Mouse (Mus musculus): ENCODE results near the gene Sftpa1. TPM values are rescaled to one million over a fixed set of nuclear protein-coding genes. Genes with fewer than 3 reads are reported as not detected.

Gene Sftpa1
- not detected for total RNA-seq (2021)

- intact Hi-C loops (cut with DNase I), result no loop called here
- no peak for DNase-seq
Measured at GRCm38 (mm10) chr14:41131540-41131939, at the start of gene Sftpa1. TSS of gene Sftpa1 (plus strand) at chr14:41131782.

DNA sequence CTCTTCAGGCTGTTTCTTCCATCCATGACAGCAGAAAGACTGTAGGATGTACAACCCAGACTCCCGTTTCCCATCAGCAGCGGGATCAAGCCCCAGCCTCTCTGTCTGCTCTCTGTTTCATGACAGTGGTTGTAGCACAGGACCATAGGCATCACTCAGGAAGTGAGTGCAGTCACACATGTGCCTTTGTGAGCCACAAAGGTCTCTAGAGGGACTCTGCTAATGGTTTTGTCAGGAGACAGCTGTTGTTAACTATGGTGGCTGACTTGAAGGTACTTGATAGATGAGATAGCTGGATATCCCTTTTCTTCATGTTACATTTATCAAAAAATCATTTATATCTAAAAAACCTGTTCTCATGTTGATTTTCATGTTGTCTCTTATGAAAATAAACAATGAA, 49.2 kb upstream of the Sftpa1 start:
- intact Hi-C loops (cut with DNase I), result no loop called here
- DNase-seq, result no peak

- intact Hi-C loops (cut with DNase I), result no loop called here
- DNase-seq, result no peak
Measured at GRCm38 (mm10) chr14:41087509-41087908, 44.1 kb upstream of the Sftpa1 start.

DNA sequence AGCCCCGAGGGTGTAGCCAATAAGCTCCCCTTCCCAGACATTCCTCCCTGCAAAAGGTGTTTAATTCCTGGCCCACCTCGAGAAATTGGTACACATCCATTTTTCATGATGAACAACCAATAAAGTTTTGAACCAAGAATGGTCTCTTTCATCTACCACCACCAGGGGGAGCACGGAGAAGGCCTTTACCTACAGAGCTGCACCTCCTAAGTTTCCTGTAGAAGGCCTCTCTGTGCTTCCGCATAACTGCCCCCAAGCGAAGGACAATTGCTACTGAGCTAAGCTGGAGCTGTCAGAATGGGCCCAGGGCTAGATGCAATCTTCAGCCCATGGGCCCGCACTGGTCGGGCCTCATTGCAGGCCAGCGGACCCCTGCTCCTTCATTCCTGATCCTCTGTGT, 40.8 kb upstream of the Sftpa1 start:
- DNase-seq, result peak; percentile 4
- intact Hi-C loops (cut with DNase I), result no loop called here

GRCm38 (mm10) chr14:41094114-41094513, 37.5 kb upstream of the Sftpa1 start:
- DNase-seq, result no peak
- intact Hi-C loops (cut with DNase I), result no loop called here

DNA sequence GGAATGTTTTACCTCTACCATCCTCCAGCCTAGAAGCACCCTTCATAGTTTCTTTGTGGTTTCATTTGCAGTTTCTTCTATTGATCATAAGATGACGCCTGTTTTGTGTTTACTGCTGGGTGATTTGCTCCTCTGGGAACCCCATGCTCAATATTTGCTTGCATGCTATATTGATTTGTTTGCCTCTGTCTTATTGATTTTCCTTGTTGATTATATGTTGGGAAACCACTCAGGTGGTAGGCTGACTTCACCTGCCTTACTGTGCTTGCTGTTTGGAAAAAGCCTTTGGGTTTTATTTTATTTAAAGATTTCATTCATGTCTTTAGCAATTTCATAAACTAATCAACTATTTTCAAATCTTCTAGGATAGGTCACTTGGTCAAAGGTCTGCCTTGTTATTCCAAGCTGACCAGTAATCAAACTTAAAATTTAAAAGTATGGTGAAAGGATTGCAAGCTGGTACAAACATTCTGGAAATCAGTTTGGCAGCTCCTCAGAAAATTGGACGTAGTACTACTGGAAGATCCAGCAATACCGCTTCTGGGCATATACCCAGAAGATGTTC, 35.2 kb upstream of the Sftpa1 start:
- no peak for DNase-seq
- intact Hi-C loops (cut with DNase I), result no loop called here

DNA sequence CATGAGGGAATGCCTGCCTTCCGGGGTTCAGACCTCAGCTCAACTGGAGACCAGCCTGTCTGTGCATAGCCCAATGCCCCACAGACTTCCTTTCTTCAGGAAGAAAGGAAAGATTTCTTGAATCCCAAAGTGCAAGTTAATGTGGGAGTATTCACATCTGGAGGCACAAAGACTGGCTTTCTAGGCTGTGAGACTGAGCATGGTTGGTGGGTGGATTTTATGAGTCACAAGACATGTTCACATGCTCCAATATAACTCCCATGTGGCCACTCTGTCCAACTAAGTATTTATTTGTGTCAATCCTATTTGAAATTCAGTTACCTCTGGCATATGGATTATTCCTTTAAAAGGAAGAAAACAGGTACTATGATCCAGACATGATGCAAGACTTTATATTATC, 32.9 kb upstream of the Sftpa1 start:
- intact Hi-C loops (cut with DNase I), result no loop called here
- no peak for DNase-seq

GRCm38 (mm10) chr14:41100712-41101111, 30.9 kb upstream of the Sftpa1 start:
- intact Hi-C loops (cut with DNase I), result no loop called here
- DNase-seq, result no peak

DNA sequence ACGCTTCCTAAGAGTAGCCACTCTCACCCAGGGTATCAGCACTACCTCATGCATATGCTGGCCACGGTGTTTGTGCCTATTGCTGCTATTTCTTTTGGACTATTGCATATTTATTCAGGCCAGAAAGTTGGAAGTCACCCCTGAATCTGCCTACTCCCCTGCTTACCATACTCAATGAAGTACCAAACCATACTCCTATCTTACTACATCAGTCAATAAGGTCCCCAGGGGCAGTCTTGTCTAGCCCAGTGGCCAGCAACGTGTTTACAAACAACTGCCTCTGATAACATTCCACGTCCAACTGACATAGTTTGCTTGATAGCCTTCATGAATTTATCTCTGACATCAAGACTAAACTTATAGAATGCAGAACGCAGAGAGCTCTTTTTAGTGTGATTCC, 30.3 kb upstream of the Sftpa1 start:
- no peak for DNase-seq
- intact Hi-C loops (cut with DNase I), result no loop called here

DNA sequence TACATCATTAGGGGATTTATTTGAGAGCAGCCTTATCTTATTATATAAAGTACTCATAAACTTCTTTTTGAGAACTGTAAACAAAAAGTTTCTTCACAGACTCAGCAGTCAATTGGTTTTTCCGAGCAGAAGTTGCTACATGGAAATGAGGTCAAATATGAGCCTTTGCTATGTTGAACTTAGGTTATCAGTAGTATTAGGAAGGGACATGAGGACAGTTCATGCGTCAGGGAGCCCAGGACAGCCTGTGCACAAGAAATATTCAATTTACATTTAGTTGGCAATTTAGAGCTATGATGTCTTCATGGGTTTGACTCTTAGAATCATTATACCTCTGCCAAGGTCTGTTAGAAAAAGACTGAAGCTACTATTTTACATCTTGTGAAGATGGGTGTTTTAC, 29.3 kb upstream of the Sftpa1 start:
- DNase-seq, result no peak
- intact Hi-C loops (cut with DNase I), result no loop called here

DNA sequence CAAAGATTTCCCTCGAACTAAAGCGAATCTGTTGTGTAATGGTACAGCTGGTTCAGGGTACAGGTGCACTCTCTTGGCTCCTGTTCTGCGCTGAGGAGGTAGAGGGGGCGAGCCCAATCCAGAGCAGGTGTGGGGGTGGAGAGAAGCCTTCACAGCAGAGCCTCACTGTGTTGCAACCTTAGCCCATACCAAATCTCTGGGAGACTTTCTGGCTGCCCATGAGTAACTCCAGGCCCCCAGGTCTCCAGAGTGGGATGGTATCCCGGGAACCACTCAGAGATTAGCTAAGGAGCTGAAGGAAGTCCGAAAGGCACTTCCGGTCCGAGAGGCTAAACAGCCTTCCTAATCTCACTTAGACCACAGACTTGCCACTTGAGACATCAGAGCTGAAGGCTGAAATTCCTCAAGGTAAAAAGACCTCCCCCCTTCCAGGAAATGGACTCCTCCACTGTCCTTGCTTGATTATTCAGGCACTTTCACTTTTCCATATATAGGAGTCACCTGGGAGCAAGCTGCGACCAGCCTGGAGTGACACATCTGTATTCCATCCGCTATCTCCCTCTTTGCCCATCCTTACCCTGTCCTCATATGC, 26.6 kb upstream of the Sftpa1 start, which contains the start of gene Mat1a:
Gene Mat1a, plus strand, starts transcription at position 183 of the 592 bp plus-strand sequence.
- intact Hi-C loops (cut with DNase I), result no loop called here
- DNase-seq, result no peak

- DNase-seq, result no peak
- intact Hi-C loops (cut with DNase I), result no loop called here
Measured at GRCm38 (mm10) chr14:41111031-41111668, 20.4 kb upstream of the Sftpa1 start.

DNA sequence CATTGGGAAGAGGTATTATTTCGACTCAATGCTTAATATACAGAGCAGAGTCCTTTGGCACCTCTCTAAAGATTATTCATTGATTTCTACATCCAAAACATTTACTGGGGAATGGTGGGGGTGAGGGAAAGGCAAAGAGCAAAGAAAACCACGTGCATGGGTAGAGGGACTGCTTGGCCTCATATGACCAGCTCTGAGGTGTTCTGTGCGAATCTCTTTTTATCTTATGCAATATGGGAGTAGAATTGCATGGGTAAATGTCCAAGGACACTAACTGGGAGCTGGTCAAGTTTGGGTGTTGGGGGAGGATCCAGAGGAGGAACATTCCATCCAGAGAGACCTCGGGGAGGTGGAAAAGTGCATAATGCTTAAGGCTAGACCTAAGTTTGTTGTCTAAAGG, 18.6 kb upstream of the Sftpa1 start:
- DNase-seq, result no peak
- intact Hi-C loops (cut with DNase I), result no loop called here

GRCm38 (mm10) chr14:41116271-41116670, 15.3 kb upstream of the Sftpa1 start:
- intact Hi-C loops (cut with DNase I), result no loop called here
- peak; percentile 29 for DNase-seq

DNA sequence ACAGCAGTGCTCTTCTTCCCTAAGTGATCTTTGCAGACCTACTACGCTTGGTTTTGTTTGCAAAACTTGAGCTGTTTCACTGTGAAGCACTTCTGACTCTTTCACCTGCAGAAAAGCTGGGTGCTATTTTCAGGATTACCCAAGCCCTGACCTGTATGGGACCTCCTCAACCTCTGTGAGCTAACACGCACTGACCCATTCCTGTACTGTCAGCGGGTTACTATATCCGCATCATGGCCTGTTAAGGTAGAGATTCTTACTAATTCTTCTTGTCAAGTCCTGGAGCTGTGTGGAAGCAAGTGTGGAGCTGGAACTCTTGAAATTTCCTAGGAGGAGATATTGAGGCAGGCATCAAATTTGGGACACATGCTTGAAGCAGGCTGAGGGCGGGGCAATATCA, 6.9 kb upstream of the Sftpa1 start:
- no peak for DNase-seq
- intact Hi-C loops (cut with DNase I), result no loop called here

- peak; percentile 15 for DNase-seq
- intact Hi-C loops (cut with DNase I), result no loop called here
Measured at GRCm38 (mm10) chr14:41127997-41128396, 3.6 kb upstream of the Sftpa1 start.

GRCm38 (mm10) chr14:41137006-41137405, 5.4 kb downstream of the Sftpa1 start:
- intact Hi-C loops (cut with DNase I), result no loop called here
- no peak for DNase-seq

DNA sequence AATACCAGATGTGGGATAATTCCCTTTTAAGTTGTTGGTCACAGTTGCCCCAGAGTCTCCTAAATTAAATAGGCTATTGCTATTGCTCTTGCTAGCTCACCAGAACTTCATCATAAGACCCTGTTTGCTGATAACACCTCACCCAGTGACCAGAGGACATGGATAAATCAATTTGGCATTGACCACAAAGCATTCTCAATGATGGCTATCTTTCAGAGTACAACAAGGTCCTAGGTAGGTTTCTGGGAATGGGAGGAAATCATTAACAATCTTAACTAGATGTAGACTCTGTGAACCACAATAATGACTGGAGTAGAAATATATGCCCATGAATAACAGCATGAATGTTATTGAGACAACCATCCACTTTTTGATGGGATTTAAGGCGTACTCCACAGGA, 9.1 kb downstream of the Sftpa1 start:
- intact Hi-C loops (cut with DNase I), result no loop called here
- DNase-seq, result no peak

DNA sequence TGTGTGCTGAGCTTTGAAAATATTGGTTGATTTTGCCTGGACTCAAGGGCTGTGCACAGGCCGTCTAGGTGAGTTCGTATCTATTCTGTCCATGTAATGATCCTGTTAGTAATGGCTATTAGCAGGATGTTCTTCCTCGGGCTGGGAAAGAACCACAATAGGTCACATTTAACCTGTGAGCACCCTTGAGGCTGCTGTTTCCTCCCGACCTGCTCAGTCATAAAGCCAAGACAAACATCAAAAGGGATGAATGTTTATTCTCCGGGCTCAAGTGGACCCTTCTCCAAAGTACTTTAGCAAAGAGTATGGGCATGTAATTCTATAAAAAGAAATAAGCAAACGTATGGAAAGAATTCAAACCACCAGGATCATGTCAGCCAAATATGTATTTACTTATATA, 14.5 kb downstream of the Sftpa1 start:
- intact Hi-C loops (cut with DNase I), result no loop called here
- no peak for DNase-seq

- no peak for DNase-seq
- intact Hi-C loops (cut with DNase I), result no loop called here
Measured at GRCm38 (mm10) chr14:41146922-41147321, 15.3 kb downstream of the Sftpa1 start.

DNA sequence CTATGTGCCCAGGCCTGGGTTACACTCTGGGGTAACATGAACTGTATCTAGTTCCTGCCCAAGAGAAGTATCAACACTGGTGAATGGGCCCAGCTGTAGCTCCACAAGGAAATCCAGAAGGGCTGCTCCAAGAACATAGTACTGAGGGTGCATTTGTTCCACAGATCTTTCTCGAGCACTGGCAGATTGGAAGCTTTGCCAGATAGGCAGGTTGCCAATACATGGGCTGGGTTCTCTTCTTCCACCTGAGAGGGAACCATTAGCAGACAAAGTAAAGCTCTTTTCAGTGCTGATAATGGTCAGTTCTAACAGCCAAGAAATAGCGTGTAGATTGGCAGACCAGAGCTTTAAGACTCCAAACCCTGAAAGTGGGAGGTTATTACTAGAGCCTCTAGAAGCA, 15.8 kb downstream of the Sftpa1 start:
- intact Hi-C loops (cut with DNase I), result no loop called here

DNA sequence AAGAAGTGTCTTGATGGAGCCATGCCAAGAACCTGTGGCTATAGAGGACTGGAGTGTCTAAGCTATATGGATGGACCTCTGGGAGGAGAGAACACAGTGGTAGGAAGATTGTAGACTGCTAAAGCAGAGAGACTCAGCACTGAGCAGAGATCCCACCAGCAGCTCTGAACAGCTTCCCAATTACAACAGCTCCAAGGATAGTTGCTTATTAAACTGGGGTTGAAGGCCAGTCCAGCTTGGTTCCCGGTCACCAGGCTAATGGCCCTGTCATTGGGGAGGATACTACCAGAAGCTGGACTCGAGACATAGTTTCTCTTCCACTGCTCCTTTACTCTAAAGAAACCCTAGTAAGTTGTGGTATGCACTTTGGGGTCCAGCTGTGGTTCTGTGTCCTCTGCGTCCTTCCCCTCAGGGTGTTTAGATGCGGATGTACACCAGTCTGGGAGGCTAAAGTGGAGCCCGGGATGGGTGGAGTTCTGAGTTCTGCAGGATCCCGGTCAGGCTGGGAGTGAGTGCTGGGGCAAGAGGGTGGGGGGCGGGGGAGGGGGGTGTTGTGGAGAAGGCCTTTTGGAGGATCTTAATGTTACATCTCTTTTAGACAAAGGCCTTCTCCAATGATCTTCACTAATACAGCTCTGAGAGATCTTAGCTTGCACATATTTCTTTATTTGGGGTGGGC, 19.8 kb downstream of the Sftpa1 start, which contains the start of gene Mbl1:
Gene Mbl1, plus strand, starts transcription at position 239 of the 679 bp plus-strand sequence.
- intact Hi-C loops (cut with DNase I), result no loop called here
- no peak for DNase-seq

More for the DNA sequence above, 15.8 kb downstream of the Sftpa1 start:
- DNase-seq, result no peak
